Mouse (Mus musculus) frontal cortex, adult 2 months (tissue): Measurements from ENCODE around the gene Prdx6. TPM values are rescaled to one million over a fixed set of nuclear protein-coding genes. Genes with fewer than 3 reads are reported as not detected.

Experiments
- DNase-seq, 2 experiments: peaks; one replicate each; pipeline ENCODE4 v3.0.0; 2022; ENCODE audit warnings: low spot score in 1 of 2; ENCODE audit errors: extremely low spot score in 1 of 2
- polyA plus RNA-seq: library from polyadenylated mRNA; depleted of rRNA; stranded (reverse); fragments of >200 nt; gene quantifications from 2 replicates; pipeline ENCODE4 v1.2.3, GENCODE M21; 2012; rRNA removed

Gene Prdx6
- 404 and 494 TPM in 2 replicates for polyA plus RNA-seq

DNA sequence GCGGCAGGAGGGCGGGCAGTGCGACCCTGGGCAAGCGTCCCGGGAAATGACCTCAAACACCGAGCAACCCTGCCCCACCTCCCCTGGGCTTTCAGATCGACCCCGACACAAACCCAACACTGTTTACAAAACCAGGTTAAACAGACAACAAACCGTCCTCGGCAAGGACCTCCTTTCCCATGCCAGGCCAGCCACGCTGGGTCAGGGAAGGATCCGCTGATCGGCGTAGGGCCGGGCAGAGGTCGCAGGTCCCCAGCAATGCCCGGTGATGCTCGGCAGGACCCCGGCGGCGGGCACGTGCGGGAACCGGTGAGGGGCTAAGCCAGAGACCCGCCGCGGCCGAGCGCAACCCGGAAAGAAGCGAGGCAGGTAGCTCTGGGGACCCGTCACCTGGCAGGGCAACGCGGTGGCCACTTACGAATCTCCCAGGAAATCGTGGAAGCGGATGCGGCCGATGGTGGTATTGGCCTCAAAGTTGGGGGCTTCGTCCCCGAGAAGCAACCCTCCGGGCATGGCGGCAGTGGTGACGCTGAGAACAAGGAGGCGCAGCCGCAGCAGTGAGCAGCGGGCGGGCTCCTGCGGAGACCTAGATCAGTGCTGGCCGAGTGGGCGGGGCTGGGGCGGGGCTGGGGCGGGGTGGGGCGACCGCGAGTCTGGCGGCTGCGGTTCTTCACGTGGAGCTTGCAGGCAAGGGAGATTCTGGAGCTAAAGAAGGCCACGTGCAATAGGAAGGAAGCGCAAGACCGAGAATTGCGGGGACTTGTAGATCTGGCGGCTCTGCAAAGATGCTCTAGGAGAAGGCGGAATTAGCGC lies at the start of gene Prdx6:
TSS of gene Prdx6 (minus strand) at position 616 of the 813 bp plus-strand sequence.
- peak; percentile 55 to 81 for DNase-seq

DNA sequence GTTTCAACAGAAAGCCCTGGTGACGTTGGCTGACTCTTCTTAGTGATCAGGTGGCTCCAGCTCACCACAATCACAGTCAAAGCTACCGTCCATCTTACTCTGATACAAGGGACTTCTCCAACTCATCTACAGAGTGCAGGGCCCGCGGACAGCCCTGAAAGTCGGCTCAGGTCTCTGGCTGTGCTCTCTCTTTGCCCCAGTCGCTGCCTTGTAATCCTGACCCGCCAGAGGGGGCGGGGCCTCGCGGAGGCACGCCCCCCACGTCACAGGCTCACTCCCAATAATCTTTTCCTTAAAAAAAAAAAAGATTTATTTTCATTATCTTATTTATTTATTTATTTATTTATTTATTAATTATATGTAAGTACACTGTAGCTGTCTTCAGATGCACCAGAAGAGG lies 37.2 kb upstream of the Prdx6 start:
- no peak for DNase-seq

DNA sequence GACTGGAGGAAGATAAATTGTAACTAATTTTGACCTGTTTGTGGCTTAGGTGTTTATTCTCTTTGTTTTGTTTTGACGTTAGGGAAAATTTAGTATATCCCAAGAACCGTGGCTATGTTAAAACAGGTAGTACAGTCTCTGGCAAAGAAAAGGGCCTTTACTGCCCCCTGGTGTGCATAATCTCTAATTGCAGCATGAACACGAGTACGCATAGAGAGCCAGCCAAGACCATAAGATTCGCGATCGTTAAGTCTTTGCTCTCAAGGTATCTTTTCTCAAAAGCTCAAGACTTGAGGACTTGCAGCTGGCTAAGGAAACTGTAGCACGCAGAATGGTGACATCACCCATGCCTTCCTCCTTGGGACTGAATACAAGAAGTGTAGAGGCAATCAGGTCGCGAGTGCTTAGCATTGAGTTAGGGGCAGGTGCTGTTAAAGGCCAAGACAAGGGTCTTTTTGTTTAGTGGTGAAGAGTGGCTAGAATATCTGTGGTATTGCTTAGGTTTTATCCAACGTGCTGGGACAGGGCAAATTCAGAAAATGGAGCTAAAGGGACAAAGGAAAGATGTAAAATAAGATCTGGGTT lies 35.8 kb upstream of the Prdx6 start:
- peak; percentile 63 to 90 for DNase-seq

DNA sequence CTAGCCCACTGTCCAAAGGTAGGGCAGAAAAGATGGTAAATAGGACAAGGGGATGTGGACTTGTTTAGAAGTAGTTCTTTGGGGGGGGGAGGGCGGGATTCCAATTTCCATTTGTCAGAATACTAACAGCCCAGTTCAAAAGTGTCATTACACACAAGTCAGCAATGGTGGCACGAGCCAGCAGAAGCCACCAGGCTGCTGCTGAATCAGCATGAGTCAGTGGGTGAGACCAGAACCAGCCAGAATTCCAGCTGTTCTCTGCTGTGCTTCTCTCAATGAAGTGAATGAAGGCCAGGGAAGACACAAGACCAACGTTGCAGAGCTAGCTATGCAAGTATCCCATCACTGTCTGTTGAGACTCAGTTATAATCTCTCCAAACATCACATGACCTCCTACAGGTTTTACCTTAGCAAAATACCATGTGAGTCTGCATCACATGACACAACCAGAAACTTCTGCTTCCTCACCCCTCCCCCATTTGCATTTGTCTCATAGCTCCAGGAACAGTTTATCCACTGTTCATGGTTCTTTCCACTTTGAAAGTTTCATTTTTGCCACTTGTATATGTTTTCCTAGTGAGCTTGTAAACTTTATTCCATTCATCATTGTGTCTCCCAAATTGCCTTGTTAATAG lies 30.2 kb upstream of the Prdx6 start:
- no peak for DNase-seq

DNA sequence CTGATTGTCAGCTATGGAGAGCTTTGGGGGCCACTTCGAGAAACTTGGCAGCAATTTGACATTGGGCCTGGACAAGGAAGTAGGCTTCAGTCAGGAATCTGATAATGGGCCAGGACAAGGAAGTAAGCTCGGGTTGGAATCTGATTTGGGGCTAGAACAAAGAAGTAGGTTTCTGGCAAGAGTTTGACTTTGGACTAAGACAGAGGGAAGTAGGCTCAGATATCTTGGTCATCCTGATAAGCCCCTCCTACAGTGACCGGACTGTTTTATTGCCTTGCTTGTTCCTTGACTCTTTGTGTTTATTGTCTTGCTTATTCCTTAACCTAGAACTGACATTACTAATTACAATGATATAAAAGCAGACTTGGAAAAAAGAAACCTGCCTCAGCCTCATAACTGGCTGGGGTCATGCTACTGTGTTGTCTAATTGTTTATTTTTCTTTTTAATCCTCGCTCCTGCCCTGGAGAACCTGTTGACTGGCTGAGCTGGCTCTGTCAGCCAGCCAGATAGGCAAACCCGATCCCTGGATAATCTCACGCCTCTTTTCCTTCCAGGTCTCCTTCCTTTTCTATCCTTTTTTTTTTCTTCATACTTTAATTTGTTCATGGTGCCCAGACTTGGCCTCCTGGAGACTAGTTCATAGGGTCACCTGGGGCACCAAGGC lies 28.4 kb upstream of the Prdx6 start:
- DNase-seq: no peak

DNA sequence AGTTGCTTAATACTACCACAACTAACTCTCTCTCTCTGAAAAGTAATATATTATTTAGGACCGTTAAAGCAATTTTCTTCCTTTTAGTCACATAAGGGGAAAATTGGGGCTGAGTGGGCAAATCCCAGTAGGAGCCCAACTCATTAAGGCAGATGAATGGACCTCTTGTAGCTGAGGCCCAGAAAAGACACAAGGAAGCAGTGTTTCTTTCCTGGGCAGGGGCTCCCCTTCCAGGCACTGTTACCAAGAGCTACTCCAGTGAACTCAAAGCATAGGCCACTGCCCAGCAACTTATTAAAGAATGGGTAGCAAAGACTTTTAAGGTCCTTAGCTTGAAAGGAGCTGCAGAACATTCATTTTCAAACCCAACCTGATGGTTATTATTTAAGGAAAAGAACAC lies 22.5 kb upstream of the Prdx6 start:
- peak in 1 of 2 experiments; percentile 44 for DNase-seq

DNA sequence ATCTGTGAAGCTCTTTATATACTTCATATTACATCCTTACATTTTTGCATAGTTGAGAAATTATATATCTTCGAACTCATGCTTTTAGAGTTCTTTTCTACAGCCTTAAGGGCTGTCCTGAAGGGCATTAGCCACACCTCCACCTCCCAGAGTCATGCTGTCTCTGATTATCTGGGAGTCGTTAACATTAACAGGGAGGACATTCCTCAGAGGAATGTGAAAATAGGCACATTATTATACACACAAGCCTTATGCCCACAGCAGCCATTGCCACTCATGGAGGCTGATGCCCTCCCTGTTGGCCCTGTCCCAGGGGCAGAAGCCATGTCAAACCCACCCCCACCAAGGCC lies 20.4 kb upstream of the Prdx6 start:
- DNase-seq: no peak

DNA sequence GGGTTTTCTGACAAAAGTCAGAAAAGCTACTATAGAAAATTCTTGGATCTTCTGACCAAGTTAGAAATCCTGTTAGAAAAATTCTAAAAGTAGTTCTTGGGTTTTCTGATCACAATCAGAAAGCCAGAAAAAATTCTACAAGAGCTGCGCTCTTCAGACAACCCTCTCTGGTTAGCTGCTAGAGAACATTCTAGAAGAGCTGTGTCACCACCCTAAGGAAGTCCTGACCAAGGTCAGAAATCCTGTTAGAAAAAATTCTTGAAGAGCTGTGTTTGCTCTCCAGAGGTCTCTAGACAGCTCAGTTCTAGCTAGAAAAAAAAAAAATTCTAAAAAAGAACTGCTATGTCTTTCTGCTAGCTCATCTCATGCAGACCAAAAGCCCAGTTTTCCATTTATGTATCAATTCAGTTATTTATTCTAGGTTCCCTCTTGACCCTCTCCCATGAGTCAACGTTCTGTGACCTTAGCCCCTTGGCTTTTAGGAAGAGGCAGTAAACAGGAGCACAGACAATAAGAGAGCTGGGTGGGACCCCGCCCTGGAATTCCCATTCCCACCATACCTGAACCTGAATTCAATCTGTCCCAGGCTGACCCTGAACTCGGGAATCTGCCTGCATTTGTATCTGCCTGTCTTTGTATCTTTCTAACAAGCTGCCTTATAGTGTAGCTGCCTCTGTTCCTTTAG lies 19.9 kb upstream of the Prdx6 start:
- no peak for DNase-seq

DNA sequence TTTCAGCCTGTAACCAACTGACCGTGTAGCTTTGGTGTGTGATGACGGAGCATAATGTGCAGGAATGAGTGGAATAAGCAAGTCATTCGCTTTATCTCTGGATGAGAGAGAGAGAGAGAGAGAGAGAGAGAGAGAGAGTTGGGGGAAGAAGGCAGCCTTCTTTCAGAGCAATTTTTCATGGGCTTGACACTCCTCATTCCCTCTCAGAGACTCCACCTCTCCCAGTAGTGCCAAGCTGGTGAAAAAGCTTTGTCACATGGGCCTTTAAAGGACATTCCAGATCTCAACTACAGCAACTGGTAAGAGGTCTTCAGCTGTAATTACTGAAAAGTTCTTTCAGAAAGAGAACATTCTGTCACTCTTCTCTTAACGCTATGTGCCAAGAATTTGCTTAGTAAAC lies 18.3 kb upstream of the Prdx6 start:
- peak in 1 of 2 experiments; percentile 8 for DNase-seq

DNA sequence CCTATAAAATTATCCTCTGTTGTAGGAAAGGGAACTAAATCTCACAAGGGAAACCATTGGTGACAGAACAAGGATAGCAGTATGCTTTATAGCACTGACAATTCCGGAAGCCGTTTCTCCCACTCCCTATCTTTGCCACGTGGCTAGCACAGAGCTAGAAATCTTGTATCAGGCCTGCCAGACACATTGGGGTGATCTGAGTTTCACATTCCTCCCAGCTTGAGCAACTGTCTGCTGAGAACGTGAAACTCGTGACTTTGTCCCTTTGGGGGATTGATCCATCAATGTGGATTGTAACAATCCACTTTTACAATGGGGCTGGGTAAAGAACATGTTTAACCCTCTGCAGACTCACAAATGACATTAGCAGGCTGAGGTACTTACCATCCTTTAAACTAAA lies 17.9 kb upstream of the Prdx6 start:
- DNase-seq: no peak

DNA sequence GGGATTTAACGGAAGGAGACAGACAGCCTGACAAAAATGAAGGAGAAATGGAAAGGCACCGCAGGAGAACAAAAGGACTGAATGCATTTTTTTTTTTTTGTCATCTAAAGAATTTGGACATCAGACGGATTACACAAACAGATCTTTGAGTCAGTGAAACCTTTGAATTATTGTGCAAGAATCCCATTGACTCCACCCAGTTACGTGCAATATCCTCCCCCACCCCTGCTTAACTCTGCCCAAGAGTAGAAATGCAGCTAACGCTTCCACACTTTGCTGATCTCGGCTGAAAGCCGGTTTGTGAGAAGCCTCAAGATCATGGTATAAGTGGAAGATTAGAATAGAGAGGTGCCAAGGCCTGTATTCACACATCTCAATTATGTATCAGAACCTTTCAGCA lies 17.1 kb upstream of the Prdx6 start:
- DNase-seq: no peak

DNA sequence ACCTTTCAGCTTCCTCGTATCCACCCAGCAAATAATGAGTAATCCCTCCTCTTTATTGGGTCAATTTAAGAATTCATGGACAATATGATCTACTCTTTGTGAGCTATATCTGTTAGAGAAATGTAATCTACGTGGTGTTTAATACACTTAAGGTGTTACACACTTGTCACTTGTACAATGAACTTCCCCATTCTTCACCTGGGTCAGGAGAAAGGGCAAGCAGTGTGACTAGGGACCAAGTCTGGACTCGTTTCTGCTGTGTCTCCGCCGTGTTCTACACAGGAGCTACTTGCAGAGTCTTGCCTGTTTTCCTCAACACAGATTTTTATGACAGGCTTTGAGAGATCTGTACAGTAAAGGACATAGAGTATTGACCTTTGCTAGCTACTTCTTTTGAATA lies 13.9 kb upstream of the Prdx6 start:
- DNase-seq: no peak

DNA sequence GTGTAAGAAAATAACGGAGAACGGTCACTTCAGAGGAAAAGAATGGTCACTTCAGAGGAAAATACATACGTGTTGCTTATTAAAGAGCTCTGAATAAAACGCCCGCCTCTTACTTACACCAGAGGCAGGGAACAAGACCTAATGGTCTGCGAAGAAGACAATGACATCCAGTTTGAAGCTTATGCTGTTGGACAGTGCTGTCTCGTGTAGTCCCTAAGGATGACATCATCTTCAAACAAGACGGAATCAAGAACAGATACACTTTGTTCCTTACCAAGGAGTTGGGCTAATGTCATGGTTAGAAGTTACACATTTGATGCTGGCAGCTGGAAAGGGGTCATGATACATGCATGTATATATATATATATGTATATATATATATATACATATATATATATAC lies 12.6 kb upstream of the Prdx6 start:
- no peak for DNase-seq

DNA sequence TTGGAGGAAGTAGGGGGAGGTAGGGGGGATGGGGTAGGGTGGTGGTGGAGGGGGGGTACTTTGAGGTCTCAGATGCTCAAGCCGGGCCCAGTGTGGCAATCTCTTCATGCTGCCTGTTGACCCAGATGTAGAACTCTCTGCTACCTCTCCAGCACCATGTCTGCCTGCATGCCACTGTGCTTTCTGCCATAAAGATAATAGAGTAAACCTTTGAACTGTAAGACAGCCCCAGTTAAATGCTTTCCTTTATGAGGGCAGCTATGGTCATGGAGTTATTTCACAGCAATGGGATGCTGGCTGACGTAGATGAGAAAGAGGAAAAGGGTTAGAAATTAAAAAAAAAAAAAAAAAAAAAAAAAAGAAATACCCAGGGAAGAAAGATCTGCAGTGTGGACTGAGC lies 11.5 kb upstream of the Prdx6 start:
- DNase-seq: no peak

DNA sequence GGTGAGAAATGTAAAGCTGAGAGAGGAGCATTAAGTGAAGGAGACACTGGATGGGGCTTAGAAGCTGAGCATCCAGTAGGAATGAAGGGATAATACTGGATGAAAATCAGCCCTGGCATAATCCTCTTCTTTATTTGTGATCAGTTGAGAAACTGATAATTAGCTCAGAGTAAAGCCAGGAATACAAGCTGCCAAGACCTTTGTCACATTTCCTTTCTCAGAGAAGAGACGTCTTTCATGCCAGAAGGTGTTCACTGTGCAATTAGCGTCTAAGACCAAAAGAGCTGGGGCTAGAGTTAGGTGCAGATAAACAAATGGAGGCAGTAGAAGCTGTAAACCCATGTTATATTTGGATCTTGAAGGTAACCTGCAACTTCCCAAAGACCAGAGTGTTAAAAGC lies 9.7 kb upstream of the Prdx6 start:
- no peak for DNase-seq

DNA sequence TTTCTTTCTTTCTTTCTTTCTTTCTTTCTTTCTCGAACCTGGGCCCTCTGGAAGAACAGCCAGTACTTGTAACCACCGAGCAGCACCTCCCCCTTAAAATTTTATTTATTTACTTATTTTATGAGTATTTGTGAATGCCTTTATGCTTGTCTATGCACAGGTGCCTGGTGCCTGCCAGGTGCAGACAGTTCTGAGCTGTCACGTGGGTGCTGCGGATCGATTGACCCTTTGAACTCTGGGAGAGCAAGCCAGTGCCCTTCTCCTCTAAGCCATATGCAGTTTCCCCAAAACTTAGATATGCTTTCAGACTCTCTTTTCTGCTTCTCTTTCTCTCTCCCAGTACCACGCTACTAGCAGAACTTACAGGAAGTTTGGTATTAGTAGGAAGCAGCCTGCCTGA lies 8.1 kb upstream of the Prdx6 start:
- DNase-seq: no peak

DNA sequence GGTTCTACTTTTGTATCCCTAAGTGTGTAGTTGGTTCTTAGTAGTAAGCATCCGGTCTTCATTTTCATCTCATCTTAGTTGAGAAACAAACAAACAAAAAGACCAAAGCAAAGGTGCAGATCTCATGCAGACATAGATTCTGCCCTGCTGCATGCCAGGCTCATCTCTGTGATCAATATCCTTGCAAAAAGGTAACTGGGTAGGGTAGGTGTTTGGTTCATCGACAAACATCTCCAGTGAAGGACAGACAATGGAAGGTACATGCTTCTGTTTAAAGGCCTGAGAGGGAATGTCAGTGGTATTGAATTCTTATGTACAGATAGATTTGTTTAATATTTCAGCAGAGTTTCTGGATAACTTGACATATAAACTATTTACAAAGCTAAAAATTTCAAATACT lies 7.3 kb upstream of the Prdx6 start:
- no peak for DNase-seq

DNA sequence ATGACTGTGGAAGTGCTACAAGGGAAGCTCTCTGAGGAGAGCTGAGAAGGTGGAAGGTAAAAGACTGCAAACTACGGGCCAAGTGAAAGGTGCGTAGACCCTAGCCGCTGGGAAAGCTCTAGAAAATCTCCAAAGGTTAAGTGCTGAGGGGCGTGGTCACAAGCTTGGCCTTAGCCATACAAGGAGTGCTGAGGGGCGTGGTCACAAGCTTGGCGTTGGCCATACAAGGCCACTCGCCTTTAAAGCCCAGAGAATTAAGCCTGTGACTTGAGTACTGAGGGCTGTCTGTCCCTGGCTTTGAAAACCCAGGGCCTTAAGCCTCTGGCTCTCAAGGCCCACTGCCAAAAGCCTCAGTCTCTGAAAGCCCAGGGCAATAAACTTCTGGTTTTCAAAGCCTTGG lies 5.9 kb upstream of the Prdx6 start:
- no peak for DNase-seq

DNA sequence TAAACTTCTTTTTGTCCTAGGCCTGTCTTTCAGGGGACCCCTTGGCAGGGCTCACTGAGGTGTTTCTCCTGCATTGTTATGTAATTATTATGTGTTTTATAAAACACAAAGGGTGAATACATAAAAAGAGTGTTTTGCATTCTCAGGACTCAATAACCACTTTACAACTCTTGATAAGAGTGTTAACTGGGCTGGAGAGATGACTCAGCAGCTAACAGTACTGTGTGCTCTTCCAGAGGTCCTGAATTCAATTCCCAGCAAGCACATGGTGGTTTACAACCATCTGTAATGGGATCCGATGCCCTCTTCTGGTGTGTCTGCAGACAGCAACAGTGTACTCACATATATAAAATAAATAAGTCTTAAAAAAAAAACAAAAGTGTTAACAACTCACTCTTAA lies 3.3 kb upstream of the Prdx6 start:
- no peak for DNase-seq

DNA sequence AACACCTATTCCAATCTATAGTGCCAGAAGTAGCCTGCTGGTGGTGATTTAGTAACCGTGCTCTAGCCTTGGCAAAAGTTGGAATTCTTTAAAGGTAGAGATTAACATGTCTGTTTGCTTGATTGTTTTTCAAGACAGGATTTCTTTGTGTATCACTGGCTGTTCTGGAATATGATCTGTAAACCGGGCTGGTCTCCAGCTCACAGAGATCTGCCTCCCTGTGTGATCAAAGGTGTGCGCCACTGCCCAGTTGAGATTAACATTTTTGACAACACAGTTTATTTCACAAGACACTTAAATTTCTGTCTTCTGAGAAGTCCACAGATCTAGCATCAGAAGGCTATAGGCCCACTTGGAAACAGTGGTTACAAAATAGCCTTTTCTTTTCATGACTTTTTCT lies 1.9 kb upstream of the Prdx6 start:
- DNase-seq: no peak

DNA sequence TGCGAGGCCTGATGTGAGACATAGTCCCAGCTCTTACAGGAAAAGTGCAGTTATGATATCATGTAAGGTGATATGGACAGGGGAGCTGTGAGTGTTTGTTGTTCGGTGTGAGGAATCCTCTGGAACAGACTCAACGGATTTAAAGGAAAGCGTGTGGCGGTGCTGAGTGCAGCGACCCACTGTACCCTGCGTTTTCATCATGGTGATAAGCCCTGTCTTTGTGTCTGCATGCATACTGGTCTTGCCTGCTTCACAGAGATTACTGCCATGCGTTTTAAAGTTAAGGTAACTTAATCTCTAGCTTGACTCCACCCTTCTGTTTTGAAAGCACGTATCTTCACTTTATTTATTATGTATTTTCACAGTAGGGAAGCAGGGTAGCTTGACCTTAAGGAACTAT lies 1.3 kb upstream of the Prdx6 start:
- DNase-seq: no peak
